Mouse (Mus musculus) embryonic fibroblast, embryonic 13.5 days (primary cell): ENCODE measurements around the gene Hilpda.

Experiments used
- CTCF ChIP-seq: IDR thresholded peaks from 2 replicates; pipeline ENCODE4 v1.5.1; 2011; ENCODE audit warnings: mild to moderate bottlenecking, control low read depth, low read length, moderate library complexity, borderline replicate concordance; ENCODE audit not compliant: insufficient read depth
- POLR2A ChIP-seq: IDR thresholded peaks from 2 replicates; pipeline ENCODE4 v1.6.1; 2011; ENCODE audit warnings: low read depth, mild to moderate bottlenecking, control low read depth, low read length, moderate library complexity

DNA sequence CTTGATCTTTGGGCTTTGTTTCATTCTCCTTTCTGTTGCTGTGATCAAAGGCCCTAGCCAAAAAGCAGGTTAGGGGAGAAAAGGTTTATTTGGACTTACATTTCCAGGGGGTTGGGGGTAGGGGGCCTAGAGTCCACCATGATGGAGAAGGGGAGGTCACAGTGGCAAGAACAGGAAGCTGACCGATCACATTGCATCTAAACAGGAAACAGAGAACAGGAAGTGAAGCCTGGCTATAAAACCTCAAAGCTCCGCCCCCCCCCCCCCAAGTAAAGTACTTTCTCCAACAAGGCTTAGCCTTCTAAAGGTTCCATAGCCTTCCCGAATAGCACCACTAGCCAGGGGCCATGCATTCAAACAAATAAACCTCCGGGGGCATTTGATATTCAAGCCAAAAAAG lies 50.4 kb downstream of the Hilpda start:
- TF ChIP-seq CTCF (no peak), POLR2A (no peak)
